Mouse (Mus musculus) layer of hippocampus, adult 9-10 months (tissue): ENCODE measurements around the gene Las1l.
"Not testable (repeated sequence)": the region's sequence is repeated elsewhere in the genome, so short reads cannot be mapped to it uniquely, and the experiment has no call there.

Experiments used
- DNase-seq: peaks from one replicate; pipeline ENCODE4 v3.0.0; 2022; ENCODE audit warnings: low spot score

Las1l gene

DNA sequence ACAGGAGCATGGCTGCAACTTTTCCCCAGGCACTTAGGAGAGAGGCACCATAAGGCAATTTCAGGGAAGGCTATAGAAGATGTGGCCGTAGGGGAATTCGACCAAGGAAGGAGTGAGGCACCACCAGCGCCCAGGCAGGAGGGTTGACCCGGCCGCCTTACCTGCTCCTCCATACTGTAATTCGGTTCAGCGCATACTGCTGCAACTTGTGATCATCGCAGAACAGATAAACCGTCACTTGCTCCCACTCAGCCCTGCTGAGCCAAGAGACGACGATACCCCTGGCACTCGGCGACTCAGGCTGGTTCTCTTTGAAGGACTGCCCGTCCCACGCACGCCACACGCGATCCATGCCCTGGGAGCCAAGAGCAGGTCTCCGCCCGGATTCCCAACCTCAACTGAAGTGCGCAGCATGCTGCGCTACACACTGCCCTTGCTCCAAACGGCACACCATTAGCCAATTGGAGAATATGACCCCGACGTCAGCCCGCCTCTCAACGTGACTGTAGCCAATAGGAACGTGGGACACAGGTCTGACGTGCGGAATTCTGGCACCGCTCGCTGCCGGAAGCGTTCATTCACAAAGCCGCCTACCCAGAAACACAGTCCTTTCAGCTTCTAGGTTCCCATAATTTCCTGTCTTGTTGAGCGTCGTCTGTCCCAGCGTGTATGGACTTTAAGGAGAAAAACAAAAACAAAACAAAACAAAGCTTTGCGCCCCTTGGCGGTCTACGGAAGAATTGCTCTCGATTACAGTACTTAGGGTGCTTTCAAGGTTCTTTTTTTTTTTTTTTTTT lies at the start of gene Las1l:
Las1l (minus strand) TSS at position 466 of the 797 bp plus-strand sequence.
- peak; percentile 87 for DNase-seq

DNA sequence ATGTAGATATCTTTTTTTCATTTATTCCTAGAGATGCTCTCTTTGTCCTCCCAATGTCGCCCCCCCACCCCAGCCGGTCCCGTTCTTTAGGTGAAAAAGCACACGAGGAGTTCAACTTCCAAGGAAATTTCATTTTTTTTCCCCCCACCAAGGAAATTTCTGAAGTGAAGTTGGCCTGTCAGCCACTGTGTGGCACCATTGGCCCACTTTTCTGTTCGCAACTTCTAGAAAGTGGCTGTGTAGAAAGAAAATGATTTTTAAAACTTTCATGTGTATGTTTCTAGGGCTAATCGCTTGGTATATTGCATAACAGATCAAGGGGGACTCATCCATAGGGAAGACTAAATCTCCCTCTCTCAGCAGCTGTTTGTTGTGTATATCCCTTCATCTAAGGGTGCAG lies 49.6 kb upstream of the Las1l start:
- DNase-seq = no peak

DNA sequence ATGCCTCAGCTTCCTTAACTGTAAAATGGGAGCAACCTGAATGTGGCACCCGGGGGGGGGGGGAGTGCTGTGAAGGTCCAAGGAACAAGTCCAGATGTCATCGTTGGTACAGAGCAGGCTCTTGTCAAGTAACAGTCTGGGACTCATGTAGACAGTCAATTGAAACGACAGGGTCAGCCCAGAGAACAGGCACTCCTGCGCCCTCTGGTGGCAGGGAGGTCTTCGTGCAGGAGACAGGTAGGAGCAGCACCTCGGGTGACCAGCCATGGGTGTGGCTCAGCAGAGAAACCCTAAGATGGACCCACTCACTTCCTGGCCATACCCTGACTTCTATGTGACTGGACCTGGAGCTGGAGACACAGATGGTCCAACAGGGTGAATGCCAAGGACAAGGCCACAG lies 42.8 kb upstream of the Las1l start:
- DNase-seq = no peak

DNA sequence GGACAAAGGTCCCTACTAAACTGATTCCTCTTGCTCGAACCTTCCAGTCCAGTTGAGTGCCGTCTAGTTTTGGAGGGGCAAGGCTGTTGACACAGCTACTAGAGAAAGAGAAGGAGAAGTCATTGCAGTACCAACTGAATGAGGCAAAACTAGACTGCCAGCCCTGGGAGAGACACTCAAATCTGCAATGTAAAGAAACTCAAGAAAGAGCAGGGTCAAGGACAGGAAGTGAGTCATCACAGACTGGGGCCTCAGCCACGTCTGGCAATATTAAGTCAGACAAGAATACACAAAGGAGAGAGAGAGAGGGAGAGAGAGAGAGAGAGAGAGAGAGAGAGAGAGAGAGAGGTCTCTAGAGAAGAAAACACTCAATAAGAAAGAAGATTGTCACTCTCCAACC lies 36.4 kb upstream of the Las1l start:
- no peak for DNase-seq

DNA sequence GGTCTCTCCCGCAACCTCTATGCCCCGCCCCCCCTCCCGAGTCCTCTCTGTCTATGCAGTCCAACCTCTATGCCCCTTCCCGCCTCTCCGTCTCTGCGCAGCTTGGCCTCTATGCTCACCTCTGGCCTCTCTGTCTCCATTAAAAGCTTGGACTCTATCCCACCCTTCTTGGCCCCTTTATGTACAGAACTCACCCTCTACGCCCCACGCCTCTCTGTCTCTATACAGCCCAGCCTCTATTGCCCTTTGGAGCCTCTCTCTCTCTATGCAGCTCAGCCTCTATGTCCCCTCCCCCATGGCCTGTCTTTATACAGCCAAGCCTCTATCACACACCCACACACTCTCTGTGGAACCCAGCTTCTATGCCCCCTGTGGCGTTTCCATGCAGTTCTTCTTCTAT lies 13.2 kb upstream of the Las1l start:
- DNase-seq = no peak

DNA sequence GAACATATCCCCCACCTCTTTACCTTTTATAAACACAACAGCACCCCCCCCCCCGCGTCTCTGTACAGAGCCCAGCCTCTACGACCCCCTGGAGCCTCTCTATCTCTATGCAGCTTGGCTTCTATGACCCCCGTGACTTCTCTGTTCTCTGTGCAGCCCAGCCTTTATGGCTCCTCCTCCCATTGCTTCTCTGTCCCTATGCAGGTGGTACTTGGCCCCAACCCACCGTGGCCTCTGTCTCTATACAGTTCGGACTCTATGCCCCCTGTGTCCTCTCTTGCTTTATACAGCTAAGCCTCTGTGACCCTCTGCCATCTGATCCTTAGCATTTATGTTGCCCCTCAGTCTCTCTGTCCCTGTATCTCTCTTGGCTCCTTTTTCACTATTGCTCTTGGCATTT lies 12.4 kb upstream of the Las1l start:
- DNase-seq = no peak

DNA sequence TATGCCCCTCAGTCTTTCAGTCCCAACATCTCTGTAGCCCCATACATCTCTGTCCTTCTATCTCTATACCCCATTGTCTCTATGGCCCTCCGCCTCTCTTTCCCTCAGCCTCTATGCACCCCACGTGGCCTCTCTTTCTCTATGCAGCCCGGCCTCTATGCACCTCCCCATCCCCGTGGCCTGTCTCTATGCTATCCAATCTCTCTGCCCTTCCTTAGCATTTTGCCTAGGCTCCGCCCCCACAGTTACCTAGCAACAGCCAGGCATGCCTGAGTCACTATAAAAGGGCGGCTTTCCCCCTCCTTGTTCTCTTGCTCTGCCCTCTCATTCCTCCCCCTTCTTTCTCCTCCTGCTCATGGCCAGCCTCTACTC lies 11.8 kb upstream of the Las1l start:
- peak; percentile 37 for DNase-seq

DNA sequence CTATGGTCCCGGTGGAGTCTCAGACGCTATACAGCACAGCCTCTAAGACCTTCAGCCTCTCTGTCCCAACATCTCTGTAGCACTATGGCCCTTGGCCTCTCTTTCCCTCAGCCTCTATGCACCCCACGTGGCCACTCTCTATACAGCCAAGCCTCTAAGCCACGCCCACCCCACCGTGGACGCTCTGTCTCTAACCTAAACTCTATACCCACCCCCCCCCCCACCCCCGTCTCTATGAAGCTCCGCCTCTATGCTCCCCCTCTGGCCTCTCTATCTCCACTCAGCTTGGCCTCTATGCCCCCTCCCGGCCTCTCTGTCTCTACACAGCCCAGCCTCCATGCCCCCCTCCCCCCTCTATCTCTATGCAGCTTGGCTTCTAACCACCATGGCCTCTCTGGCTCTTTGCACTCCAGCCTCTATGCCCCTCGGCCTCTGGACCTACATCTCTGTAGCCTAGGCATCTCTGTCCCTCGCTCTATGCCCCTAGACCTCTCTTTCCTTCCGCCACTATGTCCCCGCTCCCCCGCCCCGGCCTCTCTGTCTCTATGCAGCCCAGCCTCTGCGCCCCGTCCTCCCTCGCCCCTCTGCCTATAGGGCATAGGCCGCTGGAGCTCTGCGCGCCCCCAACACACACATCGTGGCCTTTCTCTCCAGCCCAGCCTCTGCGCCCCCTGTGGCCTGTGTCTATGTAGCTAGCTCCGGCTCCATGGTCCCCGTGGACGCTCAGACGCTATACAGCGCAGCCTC lies 11.3 kb upstream of the Las1l start:
- no peak for DNase-seq

DNA sequence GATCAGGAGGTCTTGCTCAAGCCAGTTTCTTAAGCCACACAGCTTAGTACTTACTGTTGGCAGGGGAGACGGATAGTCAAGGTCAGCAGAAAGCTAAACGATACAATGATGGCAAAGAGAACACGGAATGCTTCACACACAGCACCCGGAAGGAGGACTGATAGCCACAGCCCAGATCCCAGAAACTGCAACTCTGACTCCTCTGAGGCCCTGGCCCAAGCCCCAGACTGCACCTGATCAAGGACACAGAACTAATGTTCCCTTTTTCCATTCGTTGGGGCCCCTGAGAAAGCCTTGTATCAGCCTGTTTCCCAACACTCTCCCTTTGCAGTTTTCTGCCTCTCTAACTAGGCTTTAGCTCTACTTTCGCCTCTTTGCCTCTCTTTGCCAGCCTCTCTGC lies 8.3 kb upstream of the Las1l start:
- no peak for DNase-seq

DNA sequence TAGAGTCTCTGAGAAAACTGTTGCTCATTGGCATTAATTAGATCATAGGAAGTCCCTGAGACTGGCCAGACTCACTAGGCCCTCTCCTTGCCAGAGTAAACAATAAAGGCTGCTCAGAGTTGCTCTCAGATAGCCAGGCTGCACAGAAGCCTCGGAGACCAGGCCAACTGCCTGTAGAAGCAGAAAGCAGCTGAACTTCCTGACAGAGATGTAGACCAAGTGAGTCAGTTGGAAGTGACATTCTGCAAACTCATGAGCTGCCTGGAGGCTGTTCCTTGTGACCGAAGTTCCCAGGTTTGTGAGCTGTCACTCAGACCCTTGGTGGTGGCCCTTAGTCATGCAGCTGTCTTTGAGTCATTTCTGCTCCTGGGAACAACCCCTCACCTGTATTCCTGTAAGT lies 6.6 kb upstream of the Las1l start:
- no peak for DNase-seq

DNA sequence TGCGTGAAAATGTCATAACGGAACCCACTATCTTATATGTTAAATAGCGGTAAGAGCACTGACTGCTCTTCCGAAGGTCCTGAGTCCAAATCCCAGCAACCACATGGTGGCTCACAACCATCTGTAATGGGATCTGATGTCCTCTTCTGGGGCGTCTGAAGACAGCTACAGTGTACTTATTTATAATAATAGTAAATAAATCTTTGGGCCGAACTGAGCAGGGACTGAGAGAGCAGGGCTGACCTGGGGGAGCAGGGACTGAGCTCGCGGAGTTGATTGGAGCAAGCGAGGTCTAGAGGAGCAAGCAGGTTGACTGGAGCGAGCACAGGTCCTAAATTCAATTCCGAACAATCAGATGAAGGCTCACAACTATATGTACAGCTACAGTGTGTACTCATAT lies 699 bp upstream of the Las1l start:
- not testable (repeated sequence) for DNase-seq

DNA sequence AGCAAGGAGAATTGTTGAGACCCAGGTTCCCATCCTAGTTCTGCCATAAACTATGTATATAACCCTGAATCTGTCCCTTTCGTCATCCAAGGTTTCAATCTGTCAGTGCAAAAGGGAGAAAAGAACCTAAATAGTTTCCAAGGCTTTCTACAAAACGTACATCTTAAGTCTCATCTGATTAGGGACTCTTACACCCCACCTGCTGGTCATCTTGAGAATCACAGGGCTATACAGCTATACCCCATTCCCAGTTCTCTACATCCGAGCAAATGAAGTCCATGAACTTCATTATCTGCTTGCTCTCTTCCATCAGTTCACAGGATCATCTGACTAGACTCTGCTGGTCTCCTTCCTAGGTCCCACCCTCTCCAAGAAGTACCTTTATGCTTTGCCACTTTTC lies 6.0 kb downstream of the Las1l start:
- peak; percentile 21 for DNase-seq

DNA sequence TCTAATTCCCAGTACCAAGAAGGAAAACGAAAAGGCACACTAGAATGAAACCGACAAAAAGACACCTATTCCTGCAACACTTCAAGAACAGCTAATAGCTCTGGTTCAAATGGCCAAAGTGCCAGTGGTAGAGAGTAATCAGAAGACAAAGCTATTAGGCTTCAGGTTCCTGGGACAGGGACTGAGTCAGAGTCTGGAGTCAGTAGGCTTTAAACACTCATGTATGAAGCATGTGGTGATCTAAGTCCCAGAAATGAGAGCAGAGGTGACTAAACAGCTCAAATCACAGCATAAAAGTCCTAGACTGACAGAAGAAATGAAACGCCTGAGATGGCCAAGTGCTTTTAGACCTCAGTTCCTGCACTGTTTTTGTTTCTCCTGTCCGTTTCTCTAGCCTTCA lies 8.6 kb downstream of the Las1l start:
- no peak for DNase-seq

DNA sequence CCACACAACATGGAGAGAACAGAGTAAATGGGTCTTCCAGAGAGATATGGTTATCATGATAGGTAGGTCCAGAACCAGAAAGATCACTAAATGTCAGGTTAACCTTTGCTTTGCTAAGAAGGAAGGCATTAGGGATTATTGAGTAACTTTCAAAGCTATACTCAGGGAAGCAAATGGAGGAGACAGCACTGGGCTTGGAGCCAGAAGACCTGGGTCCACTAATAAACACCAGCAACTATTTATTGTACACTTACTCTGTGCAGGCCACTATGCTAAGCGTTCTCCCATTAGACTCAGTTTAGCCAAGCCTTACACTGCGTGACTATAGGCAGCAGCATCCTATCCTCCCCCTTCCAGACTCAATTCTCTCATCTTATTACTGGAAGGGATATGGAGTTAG lies 11.3 kb downstream of the Las1l start:
- no peak for DNase-seq

DNA sequence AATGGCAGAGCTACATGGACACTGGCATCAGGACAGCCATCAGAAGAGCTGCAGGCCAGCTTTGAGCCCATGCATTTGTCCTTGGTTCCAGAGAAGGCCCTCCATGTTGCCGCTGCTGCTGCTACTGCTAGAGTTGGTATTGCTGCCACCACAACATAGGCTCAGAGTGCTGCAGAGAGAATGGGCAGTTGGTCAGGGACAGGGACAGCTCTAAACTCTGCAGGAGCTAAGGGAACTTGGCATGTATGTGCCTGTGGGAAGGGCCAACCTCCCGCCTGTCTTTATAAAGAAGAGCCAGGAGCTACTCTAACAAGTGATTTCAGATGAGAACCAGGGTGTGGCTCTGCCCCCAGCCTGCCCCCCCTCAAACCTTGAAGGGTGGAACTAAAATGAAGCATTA lies 21.3 kb downstream of the Las1l start:
- DNase-seq = no peak

DNA sequence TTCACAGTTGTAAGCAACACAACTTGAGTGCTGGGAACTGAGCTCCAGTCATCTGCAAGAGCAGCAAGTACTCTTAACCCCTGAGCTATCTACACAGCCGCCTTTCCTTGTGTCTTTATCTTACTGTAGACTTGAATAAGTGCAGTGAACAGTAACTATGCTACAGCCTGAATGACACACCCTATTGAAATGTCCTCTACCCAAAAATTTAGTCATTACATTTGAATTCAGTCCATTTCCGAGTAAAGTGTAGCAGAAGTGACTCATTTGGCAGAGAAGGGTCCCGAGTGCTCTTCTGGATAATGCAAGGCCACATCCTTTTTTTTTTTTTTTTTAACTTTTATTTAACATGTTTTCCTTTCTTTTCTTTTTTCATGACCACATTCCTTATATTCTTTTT lies 54.0 kb downstream of the Las1l start:
- DNase-seq = no peak
